Mouse (Mus musculus) forebrain, embryonic 14.5 days (tissue): Measurements from ENCODE around the gene Lpar1. TPM values are rescaled to one million over a fixed set of nuclear protein-coding genes. Genes with fewer than 3 reads are reported as not detected.
"Not testable (repeated sequence)": the region's sequence is repeated elsewhere in the genome, so short reads cannot be mapped to it uniquely, and the experiment has no call there.

Source experiments
- ATAC-seq: fragments of 200-750 bp; cut with Nextera tagmentation; 2 replicates; pipeline ENCODE4 v1.8.0; 2017; ENCODE audit warnings: mild to moderate bottlenecking, moderate library complexity
- DNase-seq: peaks from one replicate; pipeline ENCODE4 v3.0.0-alpha.2; 2015; ENCODE audit warnings: low spot score
- H3K27ac ChIP-seq: fragments of 300-500 bp; sonication (generic); 2 replicates; pipeline ENCODE4 v1.5.1; 2014; ENCODE audit warnings: low read depth, mild to moderate bottlenecking, control low read depth, low read length, moderate library complexity
- H3K27me3 ChIP-seq: fragments of 300-500 bp; sonication (generic); replicated peaks from 2 replicates; pipeline ENCODE4 v1.6.1; 2014; ENCODE audit warnings: low read length, control low read depth, mixed read lengths; ENCODE audit not compliant: control insufficient read depth, insufficient read depth
- H3K36me3 ChIP-seq: fragments of 300-500 bp; sonication (generic); 2 replicates; pipeline ENCODE4 v1.6.1; 2014; ENCODE audit warnings: low read length, control low read depth; ENCODE audit not compliant: control insufficient read depth, insufficient read depth
- H3K4me1 ChIP-seq: fragments of 300-500 bp; sonication (generic); 2 replicates; pipeline ENCODE4 v1.6.1; 2014; ENCODE audit warnings: antibody characterized with exemption, low read length, control low read depth; ENCODE audit not compliant: control insufficient read depth, insufficient read depth
- H3K4me2 ChIP-seq: fragments of 300-500 bp; sonication (generic); 2 replicates; pipeline ENCODE4 v1.6.1; 2014; ENCODE audit warnings: mild to moderate bottlenecking, control low read depth, low read length
- H3K4me3 ChIP-seq: fragments of 300-500 bp; sonication (generic); 2 replicates; pipeline ENCODE4 v1.5.1; 2014; ENCODE audit warnings: low read depth, low read length, control low read depth
- H3K9ac ChIP-seq: fragments of 300-500 bp; sonication (generic); 2 replicates; pipeline ENCODE4 v1.6.1; 2014; ENCODE audit warnings: mild to moderate bottlenecking, low read length, control low read depth, moderate library complexity
- H3K9me3 ChIP-seq: fragments of 300-500 bp; sonication (generic); replicated peaks from 2 replicates; pipeline ENCODE4 v1.6.1; 2016; ENCODE audit warnings: low read length, control low read depth, mixed read lengths; ENCODE audit not compliant: control insufficient read depth
- WGBS: fragments of 180-500 bp; shearing (Covaris S2); extraction: QIAGEN DNeasy Blood & Tissue Kit; methylation state at CpG from one replicate; pipeline ENCODE4 v1.1.7; 2014; 5-methylcytosine and 5-hydroxymethylcytosine counted together
- polyA plus RNA-seq: library from polyadenylated mRNA; unstranded; fragments of >200 nt; fragmentation: Nextera tagmentation; extraction: Ambion mirVana; gene quantifications from 2 replicates; pipeline ENCODE4 v1.2.1, GENCODE M21; 2014

Gene Lpar1
- polyA plus RNA-seq, 1 experiment from 2014 or later = 35.2 TPM

- ATAC-seq (no peak), DNase-seq (peak; percentile 79)
- Histone ChIP-seq H3K27ac (no peak overlapping the region), H3K9ac (no peak overlapping the region), H3K4me2 (peak overlapping the region; percentile 94), H3K4me3 (peak overlapping the region; percentile 62; the same call in 1 of the 2 replicates), H3K27me3 (no peaks in the 10 kb centered on the region), H3K4me1 (0 out of 2 replicates have a peak, but pooled peaks cover 2% of the 10 kb centered on the region), H3K36me3 (no peaks in the 10 kb centered on the region), H3K9me3 (no peaks in the 10 kb centered on the region)
- 1% methylated on average over 4 of the region's 4 CpGs for WGBS
These were observed 1.9 kb downstream of the Lpar1 start for GRCm38 (mm10) chr4:58551820-58552219.

- DNase-seq = no peak
- Histone ChIP-seq H3K9me3 (no peaks in the 10 kb centered on the region), H3K27me3 (no peaks in the 10 kb centered on the region), H3K4me2 (no peak overlapping the region), H3K4me1 (peaks cover 6% of the 10 kb centered on the region), H3K36me3 (no peaks in the 10 kb centered on the region), H3K27ac (no peak overlapping the region), H3K4me3 (no peak overlapping the region), H3K9ac (no peak overlapping the region)
- ATAC-seq = no peak
- 72% methylated on average over 9 of the region's 9 CpGs for WGBS
These were observed 6.0 kb downstream of the Lpar1 start for GRCm38 (mm10) chr4:58547725-58548124.

GRCm38 (mm10) chr4:58547273-58547565 is 6.5 kb downstream of the Lpar1 start:
- Histone ChIP-seq H3K4me1 (peaks cover 6% of the 10 kb centered on the region), H3K36me3 (no peaks in the 10 kb centered on the region), H3K27ac (no peak overlapping the region), H3K4me3 (no peak overlapping the region), H3K9me3 (no peaks in the 10 kb centered on the region), H3K4me2 (no peak overlapping the region), H3K27me3 (no peaks in the 10 kb centered on the region), H3K9ac (no peak overlapping the region)
- DNase-seq (no peak), ATAC-seq (no peak)
- 83% methylated on average over 4 of the region's 4 CpGs for WGBS

DNA sequence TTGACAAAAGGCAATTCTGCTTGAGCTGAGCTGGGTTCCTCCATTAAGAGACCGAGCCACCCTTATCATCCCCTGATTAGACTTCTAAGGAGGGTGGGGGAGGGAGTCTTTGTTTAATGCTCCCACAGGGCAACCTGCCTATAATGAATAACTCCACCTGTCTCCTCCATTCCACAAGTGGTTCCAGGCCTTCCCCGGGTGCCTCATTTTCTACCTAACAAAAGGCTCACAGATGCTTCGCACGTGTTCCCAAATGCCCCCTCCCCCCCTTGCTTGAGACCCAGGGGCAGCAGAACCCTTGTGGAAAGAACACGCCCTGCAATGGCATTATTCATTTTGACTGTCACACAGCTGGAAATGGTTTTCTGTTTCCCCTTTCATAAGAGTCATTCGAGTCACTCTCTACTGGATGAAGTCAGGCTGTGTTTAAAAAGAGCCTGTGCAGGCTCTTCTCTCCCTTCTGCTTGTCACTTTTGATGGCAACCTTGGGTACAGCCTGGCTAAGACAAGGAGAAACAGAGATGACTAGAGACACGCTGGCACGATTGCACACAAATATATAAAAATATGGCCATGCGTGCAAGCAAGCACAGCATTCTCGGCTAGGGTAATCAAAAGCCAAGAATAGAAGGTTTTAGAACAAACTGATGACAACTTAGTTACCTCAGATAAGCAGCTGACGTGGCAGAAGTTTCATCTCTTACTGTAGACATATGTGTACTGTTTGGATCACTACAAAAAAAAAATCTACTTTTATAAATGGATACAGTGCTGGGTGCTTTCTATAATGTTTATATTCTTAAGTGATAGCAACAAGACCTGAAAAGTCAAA is 7.0 kb downstream of the Lpar1 start:
- ATAC-seq (no peak), DNase-seq (peak; percentile 26)
- Histone ChIP-seq H3K4me2 (no peak overlapping the region), H3K36me3 (no peaks in the 10 kb centered on the region), H3K9me3 (no peaks in the 10 kb centered on the region), H3K9ac (no peak overlapping the region), H3K27me3 (no peaks in the 10 kb centered on the region), H3K4me3 (no peak overlapping the region), H3K4me1 (peaks cover 6% of the 10 kb centered on the region), H3K27ac (no peak overlapping the region)
- WGBS = 37% methylated on average over 11 of the region's 11 CpGs

- WGBS = 61% methylated on average over 9 of the region's 9 CpGs
- H3K9ac ChIP-seq = no peak overlapping the region
- no peak overlapping the region for H3K4me3 ChIP-seq
- H3K9me3 ChIP-seq = no peaks in the 10 kb centered on the region
- H3K4me1 ChIP-seq = peaks cover 6% of the 10 kb centered on the region
- H3K4me2 ChIP-seq = no peak overlapping the region
- DNase-seq (no peak), ATAC-seq (no peak)
- no peak overlapping the region for H3K27ac ChIP-seq
- no peaks in the 10 kb centered on the region for H3K36me3 ChIP-seq
- no peaks in the 10 kb centered on the region for H3K27me3 ChIP-seq
These were observed 7.7 kb downstream of the Lpar1 start for GRCm38 (mm10) chr4:58545888-58546432.

GRCm38 (mm10) chr4:58543171-58543570 is 10.5 kb downstream of the Lpar1 start:
- Histone ChIP-seq H3K27ac (no peak overlapping the region), H3K4me2 (no peak overlapping the region), H3K9ac (no peak overlapping the region), H3K4me3 (no peak overlapping the region), H3K4me1 (peaks cover 6% of the 10 kb centered on the region), H3K27me3 (no peaks in the 10 kb centered on the region), H3K36me3 (no peaks in the 10 kb centered on the region), H3K9me3 (no peaks in the 10 kb centered on the region)
- WGBS = 91% methylated on average over 3 of the region's 3 CpGs
- DNase-seq (no peak), ATAC-seq (no peak)

DNA sequence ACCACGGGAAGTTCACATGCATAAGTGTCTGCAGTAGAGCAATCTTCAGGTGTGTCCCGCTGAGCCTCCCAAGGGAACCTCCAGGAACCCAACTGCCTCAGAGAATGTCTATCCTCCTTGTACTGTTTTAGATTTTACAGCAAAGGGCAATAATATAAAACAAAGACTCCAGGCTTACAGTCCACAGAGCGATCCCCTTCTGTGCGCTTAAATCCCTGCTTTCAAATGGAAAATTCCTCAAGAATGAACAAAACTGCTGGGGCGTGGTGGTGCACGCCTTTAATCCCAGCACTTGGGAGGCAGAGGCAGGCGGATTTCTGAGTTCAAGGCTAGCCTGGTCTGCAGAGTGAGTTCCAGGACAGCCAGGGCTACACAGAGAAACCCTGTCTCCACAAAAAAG is 11.0 kb downstream of the Lpar1 start:
- not testable (repeated sequence) for H3K36me3 ChIP-seq, H3K9ac ChIP-seq, DNase-seq, H3K9me3 ChIP-seq, ATAC-seq, H3K27ac ChIP-seq, H3K27me3 ChIP-seq, H3K4me3 ChIP-seq, H3K4me1 ChIP-seq, H3K4me2 ChIP-seq
- WGBS = 89% methylated on average over 7 of the region's 7 CpGs

- Histone ChIP-seq H3K9me3 (no peaks in the 10 kb centered on the region), H3K4me3 (no peak overlapping the region), H3K27me3 (no peaks in the 10 kb centered on the region), H3K36me3 (no peaks in the 10 kb centered on the region), H3K9ac (no peak overlapping the region), H3K27ac (no peak overlapping the region), H3K4me1 (no peaks in the 10 kb centered on the region; the same call in 1 of the 2 replicates), H3K4me2 (no peak overlapping the region)
- DNase-seq (no peak), ATAC-seq (no peak)
- WGBS = 96% methylated on average over 3 of the region's 3 CpGs
These were observed 12.9 kb downstream of the Lpar1 start for GRCm38 (mm10) chr4:58540841-58541240.

DNA sequence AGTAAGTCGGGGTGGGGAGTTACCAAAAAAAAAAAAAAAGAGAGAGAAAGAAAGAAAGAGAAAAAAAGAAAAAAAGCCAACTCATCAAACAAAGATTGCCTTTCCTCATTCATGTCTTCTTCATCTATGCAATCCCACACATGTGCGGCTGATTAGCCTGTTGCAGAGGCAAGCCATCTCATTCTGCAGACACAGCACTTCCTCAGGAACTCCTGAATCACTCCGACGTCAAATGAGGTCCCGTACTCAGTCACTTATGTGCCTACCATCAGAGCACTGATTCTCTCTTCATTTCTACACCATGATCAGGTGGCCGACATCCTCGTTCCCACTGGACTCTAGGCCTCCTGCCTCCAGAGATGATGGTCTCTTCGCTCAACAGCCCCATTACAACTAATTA is 13.3 kb downstream of the Lpar1 start:
- Histone ChIP-seq H3K9ac (no peak overlapping the region), H3K9me3 (no peaks in the 10 kb centered on the region), H3K36me3 (no peaks in the 10 kb centered on the region), H3K4me3 (no peak overlapping the region), H3K27me3 (no peaks in the 10 kb centered on the region), H3K27ac (no peak overlapping the region), H3K4me2 (no peak overlapping the region), H3K4me1 (no peaks in the 10 kb centered on the region)
- WGBS = 92% methylated on average over 8 of the region's 8 CpGs
- DNase-seq (no peak), ATAC-seq (no peak)
